Mouse (Mus musculus): ENCODE results near the gene Cpox. TPM values are rescaled to one million over a fixed set of nuclear protein-coding genes. Genes with fewer than 3 reads are reported as not detected.

The Cpox gene
- 24.7 and 26.0 TPM in 2 replicates for polyA plus RNA-seq (2012; rRNA removed; ENCODE audit: low replicate concordance)

GRCm38 (mm10) chr16:58669917-58670630 lies at the start of gene Cpox:
Cpox (plus strand) TSS chr16:58670292.

DNA sequence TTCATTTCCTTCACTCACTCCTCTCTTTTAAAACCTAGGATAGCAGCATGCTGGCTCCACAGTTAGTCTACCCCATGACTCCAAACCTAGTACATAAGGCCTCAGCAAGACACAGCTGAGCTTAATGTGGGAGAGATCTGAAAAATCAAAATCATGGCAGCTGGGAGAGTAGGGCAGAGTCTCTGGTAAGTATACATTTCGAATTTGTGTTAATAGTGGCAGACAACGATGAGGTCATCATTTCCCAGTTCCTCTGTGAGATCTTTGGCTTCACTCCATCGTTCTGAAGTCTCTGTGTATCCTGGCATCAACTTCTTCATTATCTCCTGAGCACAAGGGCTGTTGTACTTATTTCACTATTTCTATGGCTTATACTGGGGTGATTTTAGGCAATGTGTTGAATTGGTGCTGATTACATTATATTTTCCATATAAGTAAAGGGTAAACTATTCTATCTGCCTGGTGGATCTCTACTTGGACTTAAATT lies 31.4 kb upstream of the Cpox start, which contains the start of gene E330017A01Rik:
E330017A01Rik (minus strand) TSS at position 51 of the 487 bp plus-strand sequence.

DNA sequence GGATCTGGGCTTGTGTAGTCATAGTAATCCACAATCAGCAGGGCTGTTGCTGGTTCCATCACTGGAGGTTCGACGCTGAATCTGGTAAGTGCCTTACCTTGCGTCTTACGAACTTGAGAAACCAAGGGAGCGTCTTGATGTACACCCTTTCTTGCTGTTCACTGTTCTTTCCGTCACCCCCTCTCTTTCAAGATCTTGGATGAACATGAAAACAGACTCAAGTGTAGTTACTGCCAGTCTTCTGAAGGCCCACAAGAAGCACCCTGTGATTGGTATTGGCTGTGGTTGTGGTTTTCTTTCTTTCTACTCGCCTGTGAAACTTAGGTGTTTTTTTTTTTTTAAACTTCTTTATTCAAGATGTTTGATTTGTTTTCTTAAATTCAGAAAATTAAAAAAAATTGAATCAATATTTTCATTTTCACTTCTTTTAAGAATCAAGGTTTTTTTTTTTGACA lies 48.6 kb downstream of the Cpox start, which contains the start of gene Gpr15:
Gpr15 (minus strand) TSS at position 405 of the 455 bp plus-strand sequence.

GRCm38 (mm10) chr16:58727477-58728131 lies 57.5 kb downstream of the Cpox start, which contains the start of gene Cldnd1:
Cldnd1 (plus strand) TSS chr16:58727910.

DNA sequence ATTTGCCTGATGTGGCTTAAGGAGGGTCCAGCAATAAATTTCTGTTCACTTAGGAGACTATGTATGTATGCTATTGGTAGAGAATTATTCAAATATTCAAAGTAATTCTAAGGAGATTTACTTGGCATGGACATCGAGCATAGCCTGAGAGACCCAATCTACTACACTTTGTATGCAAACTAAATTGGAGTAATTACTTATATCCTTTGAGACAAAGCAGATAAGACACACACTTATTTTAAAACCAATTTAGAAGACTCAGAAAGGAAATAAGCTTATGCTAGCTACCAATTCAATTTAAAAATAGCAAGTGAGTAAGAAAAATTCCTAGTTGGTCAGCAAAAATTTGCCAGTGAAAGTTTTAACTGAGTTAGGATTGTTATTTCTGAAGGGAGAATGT lies 93.0 kb downstream of the Cpox start, which contains the start of gene Olfr172:
Olfr172 (minus strand) TSS at position 101 of the 400 bp plus-strand sequence.

Other genes starting within 250 kb of the Cpox start
- 15.0 and 30.1 TPM in 2 replicates for gene St3gal6, start 146.0 kb upstream of the Cpox start, polyA plus RNA-seq (2012; rRNA removed; ENCODE audit: low replicate concordance)
- not detected in 2 replicates for gene Gm813, start 53.3 kb upstream of the Cpox start, polyA plus RNA-seq (2012; rRNA removed; ENCODE audit: low replicate concordance)
- gene E330017A01Rik, start 31.6 kb upstream of the Cpox start, polyA plus RNA-seq (2012; rRNA removed; ENCODE audit: low replicate concordance): not detected in 2 replicates
- gene Gpr15, start 48.8 kb downstream of the Cpox start, polyA plus RNA-seq (2012; rRNA removed; ENCODE audit: low replicate concordance): 0.08 and 0.14 TPM in 2 replicates
- gene Cldnd1, start 57.6 kb downstream of the Cpox start, polyA plus RNA-seq (2012; rRNA removed; ENCODE audit: low replicate concordance): 63.5 and 112 TPM in 2 replicates
- not detected in 2 replicates for gene Olfr172, start 92.9 kb downstream of the Cpox start, polyA plus RNA-seq (2012; rRNA removed; ENCODE audit: low replicate concordance)
- gene Olfr173, start 130.0 kb downstream of the Cpox start, polyA plus RNA-seq (2012; rRNA removed; ENCODE audit: low replicate concordance): not detected in 2 replicates
- not detected in 2 replicates for gene Olfr175-ps1, start 156.5 kb downstream of the Cpox start, polyA plus RNA-seq (2012; rRNA removed; ENCODE audit: low replicate concordance)
- not detected in 2 replicates for gene Olfr177, start 204.5 kb downstream of the Cpox start, polyA plus RNA-seq (2012; rRNA removed; ENCODE audit: low replicate concordance)
- not detected in 2 replicates for gene Olfr178, start 221.8 kb downstream of the Cpox start, polyA plus RNA-seq (2012; rRNA removed; ENCODE audit: low replicate concordance)

Measured in duodenum, adult 2 months (tissue).